Mouse (Mus musculus): ENCODE results near the gene A530032D15Rik.
A peak's percentile ranks its signal among the peaks of the same experiment; 100 is the strongest.
"Not testable (repeated sequence)": the region's sequence is repeated elsewhere in the genome, so short reads cannot be mapped to it uniquely, and the experiment has no call there.

A530032D15Rik gene

DNA sequence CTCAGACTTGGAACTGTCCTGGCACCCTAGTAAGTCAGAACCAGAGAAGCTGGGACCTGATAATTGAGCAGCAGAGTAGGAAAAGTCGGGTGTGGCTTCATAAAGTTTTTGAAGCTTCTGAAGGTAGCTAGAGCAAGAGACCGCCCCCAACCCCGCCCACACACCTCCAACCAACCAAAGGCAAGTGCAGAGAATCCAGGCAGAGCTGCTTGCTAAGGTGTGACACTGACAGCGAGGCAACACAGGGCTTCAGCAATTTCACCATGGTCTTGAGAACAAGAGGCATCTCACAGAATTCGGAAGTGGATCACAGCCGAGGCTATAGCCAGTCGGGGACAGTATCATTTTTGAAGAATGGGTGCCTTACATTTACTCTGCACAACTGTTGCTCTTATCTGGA lies at the start of gene A530032D15Rik:
TSS of gene A530032D15Rik (minus strand) at position 101 of the 400 bp plus-strand sequence.
- not testable (repeated sequence) for DNase-seq

DNA sequence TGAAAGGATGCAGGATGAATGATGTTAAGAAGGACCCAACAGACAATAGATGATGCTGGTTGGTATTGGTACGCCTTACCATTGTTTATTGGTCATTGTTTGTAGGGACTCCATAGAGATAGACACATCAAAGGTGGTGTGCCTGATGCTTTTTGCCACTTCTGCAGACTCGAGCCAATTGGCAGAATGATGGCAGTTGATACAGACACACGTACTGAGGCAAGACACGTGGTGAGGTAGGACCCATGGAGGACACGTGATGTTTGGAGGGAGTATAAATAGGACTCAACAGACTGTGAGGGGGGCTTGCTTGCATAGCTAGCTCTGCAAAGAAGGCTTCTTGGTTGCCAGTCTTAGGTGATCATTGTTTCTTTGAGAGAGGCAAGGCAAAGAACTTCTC lies 45.5 kb upstream of the A530032D15Rik start:
- DNase-seq, result not testable (repeated sequence)

DNA sequence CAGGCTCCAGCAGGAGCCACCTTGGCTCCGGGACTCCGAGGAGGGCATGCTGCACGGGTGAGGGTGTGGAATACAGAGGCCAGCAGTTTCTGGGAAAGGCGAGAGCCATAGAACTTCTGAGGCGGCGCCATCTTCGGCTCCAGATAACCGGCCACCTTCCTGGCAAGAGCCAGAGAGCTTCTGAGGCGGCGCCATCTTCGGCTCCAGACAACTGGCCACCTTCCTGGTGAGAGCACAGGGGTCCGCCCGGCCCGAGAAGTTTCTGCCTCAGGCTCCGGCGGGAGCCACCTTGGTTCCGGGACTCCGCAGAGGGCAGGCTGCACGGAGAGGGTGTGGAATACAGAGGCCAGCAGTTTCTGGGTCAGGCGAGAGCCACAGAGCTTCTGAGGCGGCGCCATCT lies 24.0 kb upstream of the A530032D15Rik start:
- not testable (repeated sequence) for DNase-seq

DNA sequence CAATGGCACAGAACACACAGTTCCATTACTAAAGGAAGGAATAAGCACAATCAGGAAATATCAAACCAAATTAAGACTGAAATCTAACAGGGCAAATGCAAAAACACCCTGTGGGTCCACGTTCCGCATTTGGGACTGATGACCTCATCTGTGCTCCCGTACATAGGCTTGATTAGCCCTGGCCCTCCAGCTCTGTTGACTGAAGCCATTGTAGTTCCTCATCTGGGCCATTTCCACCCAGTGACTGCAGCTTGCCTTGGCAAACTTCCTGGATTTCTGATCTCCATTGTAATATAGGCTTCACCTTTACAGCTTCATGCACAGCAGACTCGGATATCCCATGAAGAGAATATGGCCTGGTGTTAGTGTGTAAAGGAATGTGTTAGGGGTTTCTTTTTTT lies 12.2 kb upstream of the A530032D15Rik start:
- not testable (repeated sequence) for DNase-seq

DNA sequence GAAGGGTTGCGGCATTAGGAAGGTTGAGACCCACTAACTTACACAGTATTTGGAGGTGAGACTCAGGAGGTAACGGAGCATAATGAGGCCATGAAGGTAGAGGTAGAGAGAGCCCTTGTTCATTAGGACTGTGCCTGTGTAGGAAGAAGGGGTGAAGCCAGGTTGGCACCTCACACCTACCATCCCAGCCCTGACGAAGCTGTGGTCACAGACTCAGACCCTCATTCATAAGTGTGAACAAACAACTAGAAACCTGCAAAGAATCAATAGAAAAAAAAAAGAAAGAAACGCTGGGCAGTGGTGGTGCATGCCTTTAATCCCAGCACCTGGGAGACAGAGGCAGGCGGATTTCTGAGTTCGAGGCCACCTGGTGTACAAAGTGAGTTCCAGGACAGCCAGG lies 8.7 kb upstream of the A530032D15Rik start:
- not testable (repeated sequence) for DNase-seq

DNA sequence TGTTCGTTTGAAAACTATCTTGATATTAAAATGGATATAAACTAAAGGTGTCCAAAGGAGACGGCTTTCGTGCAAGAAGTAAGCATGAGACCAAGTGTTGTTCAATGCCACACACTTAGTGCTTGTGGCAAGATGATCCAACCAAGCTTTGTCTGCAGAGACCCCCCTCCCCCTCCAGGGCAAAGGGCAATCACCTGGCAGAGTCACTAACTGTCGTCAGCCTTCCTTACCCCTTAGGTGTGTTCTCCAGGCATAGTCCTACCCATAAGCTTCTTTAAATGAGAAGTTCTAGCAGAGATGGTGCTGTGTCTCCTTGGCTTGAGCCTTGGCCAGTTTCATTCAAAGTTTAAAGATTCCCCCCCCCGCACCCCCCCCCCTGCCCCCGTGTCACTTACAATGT lies 7.9 kb upstream of the A530032D15Rik start:
- not testable (repeated sequence) for DNase-seq

DNA sequence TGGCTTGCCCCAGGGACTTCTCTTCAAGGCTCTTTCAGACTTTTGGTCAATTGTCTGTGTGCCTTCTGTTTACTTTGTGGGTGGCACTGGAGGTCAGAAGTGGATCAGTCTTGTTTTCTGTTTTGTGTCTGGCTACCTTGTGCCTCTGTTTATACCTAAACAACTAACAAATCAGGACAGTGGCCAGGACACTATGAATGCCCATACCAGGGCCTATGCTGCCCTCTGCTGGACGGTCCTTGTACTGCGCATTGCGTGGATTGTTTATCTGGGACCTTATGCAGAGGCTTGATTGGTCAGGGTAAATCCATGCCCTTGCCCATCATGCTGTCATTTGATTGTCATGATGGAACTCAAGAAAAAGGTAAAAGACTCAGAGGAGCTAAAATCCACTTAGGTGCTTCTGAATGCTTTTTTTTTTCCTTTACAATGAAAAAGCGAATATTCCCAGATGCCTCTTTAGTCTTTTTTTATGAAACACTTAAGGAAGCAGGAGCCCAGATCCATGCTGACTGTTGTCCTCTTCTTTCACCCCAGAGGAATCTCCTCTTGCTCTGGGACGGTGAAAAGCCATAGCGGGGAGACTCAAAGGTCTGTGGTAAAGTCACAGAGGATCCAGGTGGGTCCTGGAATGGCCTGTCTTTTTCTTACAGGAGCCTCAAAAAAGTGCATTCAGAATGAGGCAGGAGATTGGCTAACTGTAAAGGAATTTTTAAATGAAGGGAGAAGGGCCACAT lies 5.2 kb upstream of the A530032D15Rik start:
- not testable (repeated sequence) for DNase-seq

DNA sequence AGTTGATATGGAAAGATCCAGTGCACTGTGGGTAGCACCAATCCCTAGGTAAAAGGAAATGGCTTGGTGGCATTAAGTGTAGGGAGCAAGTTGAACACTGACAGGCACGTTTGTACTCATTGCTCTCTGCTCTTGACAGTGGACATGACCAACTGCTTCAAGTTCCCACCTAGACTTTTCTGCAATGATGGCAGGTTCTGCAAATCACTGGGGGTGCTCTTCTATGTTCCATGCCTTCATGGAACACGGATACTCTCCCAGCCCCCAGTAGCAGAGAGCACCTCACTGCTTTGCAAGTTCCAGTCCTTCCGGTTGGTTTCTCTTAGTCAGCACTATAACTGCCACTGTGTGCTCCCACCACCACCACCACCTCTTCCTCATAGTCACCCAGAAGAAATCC lies 4.4 kb upstream of the A530032D15Rik start:
- DNase-seq, result not testable (repeated sequence)

DNA sequence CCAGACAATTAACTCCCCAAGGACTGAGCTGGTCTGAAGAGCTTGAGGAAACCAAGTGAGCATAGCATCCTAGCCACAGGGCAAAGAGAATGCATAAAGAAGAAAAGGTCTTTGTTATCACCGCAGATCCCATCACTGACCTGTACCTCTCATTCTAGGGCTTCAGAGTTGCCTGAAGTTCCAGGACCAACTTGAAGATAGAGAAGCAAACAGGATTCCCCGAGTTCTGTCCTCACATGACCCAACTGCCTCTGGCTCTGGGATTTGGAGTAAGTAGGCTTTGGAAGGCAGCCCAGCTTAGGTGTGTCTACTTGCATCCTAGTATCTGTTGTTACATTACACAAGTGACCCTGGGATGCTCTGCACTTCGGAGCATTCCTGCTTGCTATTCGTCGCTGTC lies 3.2 kb upstream of the A530032D15Rik start:
- DNase-seq, result not testable (repeated sequence)

DNA sequence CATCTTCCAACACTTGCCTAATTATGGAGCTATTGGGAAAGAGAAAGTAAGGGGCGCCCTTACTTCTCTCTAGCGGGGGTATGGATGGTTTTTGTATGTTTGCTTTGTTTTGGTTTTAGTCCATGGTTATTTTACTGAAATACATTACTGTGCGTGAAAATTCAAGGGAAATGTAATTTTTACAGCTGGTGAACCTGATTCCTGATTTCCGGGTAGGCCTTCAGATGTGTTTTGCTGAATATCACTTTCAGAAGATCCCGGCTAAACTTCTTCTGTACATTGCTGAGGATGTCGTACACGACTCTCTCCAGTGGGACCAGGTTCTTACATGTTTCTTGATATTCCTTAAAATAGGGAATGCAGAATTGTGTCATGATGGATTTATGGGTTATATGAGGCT lies 2.6 kb upstream of the A530032D15Rik start:
- DNase-seq, result not testable (repeated sequence)

DNA sequence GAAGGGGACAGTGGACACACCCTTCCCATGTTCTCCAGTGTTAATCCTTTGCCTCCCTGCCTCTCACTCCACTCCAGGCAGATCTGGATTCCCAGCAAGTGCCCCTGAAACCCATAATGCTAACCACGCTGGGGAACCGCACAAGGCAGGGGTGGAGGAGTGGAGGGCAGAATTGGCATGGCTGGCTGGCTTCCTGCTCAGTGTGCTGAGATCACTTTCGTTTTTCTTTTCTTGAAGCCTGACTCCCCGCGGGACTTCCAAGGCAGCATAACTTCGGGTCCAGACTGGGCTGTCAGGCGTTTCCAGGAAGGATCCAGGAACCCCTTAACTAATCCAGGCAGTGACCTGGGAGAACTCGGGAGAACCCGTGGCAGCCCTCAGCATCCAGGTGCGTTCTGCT lies 1.9 kb upstream of the A530032D15Rik start:
- DNase-seq, result peak; percentile 20

DNA sequence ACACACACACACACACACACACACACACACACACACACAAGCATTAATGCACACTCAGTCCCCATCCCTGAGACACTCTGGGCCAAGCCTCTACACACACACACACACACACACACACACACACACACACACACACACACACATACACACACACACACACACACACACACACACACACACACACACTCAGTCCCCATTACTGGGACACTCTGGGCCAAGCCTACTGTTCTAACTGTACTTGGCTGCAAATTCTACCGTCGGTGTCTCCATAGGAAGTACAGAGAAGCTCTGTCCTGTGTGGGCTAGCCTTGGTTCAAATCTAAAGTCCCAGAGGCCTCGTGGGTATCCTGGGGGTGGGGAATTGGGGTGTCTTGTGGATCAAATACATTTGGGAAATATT lies 1.2 kb upstream of the A530032D15Rik start:
- not testable (repeated sequence) for DNase-seq

DNA sequence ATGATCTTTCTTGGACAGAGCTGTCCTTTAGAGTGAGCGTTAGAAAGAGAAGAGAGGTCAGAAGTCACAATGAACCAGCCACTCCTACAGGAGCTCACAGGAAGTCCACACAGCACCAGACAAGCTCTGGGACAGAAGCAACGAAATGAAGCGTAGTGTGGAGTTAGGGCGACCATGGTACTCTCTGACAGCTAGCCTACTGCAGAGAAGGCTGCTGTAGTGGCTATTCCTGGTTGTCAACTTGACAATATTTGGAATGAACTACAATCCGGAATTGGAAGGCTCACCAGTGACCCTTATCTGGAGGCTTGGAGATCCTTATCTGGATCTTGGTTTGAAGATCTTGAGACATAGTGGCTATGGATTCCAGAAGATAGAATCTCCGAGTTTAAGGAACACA lies 3.6 kb downstream of the A530032D15Rik start:
- DNase-seq, result not testable (repeated sequence)

DNA sequence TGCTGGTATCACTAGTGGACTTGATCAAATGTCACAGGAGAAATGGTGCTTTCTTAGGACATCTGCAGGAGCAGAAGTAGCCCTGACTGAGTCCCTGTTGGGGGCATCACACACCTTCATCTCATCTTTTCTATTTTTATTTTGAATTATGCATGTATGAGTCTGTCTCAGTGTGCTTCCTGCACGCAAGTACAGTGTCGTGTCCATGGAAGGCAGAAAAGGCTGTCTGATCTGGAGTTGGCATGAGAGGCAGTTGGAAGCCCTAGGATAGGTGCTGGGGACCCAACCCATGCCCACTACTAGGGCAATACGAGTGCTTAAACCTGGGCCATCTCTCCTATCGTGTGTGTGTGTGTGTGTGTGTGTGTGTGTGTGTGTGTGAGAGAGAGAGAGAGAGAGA lies 4.3 kb downstream of the A530032D15Rik start:
- not testable (repeated sequence) for DNase-seq

DNA sequence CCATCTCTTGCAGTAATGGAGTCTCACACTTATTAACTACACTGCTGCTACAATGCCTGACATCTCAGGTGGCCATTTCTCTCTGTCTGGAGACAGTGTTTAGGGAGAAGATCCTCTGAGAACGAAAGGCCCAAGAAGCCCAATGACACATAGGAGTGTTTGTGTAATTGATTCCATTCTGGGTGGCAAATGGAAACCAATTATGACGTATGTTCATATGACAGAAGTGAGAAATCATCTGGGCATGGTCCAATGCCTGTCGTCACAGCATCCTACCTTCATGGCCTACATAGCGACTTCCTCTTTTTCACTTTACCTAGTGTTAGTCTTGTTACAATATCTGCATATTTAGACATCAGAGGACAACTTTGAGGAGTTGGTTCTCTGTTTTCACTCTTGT lies 7.9 kb downstream of the A530032D15Rik start:
- not testable (repeated sequence) for DNase-seq

DNA sequence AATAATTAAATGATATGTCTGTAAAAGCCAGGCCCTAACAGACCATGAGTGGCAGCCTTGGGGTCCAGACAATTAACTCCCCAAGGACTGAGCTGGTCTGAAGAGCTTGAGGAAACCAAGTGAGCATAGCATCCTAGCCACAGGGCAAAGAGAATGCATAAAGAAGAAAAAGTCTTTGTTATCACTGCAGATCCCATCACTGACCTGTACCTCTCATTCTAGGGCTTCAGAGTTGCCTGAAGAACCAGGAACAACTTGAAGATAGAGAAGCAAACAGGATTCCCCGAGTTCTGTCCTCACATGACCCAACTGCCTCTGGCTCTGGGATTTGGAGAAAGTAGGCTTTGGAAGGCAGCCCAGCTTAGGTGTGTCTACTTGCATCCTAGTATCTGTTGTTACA lies 9.8 kb downstream of the A530032D15Rik start, which contains the start of gene Gm10553:
TSS of gene Gm10553 (plus strand) at position 301 of the 400 bp plus-strand sequence.
- not testable (repeated sequence) for DNase-seq

DNA sequence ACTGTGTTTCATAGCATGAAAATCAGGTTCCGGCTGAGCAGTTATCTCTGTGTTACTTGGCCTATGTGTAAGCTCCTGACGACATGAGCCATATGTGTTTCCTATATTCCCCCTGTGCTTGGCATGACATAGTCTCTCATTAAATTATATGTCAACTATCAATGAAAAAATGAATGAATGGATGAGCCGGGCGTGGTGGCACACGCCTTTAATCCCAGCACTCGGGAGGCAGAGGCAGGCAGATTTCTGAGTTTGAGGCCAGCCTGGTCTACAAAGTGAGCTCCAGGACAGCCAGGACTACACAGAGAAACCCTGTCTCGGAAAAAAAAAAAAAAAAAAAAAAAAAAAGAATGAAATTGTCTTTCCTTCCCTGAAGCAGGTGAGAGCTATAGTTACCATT lies 10.6 kb downstream of the A530032D15Rik start:
- DNase-seq, result not testable (repeated sequence)

DNA sequence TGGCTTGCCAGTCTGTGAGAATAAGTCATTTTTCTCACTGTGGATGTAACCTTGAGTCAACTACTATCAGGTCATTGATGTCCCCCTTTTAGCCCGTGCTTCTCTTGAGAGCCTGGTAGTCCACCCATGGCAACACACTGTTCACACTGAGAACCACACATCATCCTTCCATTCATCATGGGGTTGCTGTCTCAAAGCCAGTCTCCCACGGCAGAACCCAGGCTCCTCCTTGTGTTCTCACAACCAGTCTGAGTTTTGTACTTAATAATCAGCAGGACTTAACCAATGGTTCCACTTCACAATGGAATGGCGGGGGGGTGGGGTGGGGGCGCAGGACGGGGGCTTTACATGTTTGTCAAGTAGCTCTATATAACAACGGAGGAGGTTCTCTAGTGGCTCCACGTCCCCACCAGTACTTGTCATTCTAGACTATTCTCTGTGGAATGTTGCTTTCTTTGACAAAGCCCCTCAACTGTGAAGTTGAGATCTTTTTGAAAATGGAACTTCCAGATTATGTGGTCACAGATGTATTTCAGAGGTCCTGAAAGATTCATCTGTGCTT lies 16.6 kb downstream of the A530032D15Rik start:
- not testable (repeated sequence) for DNase-seq

DNA sequence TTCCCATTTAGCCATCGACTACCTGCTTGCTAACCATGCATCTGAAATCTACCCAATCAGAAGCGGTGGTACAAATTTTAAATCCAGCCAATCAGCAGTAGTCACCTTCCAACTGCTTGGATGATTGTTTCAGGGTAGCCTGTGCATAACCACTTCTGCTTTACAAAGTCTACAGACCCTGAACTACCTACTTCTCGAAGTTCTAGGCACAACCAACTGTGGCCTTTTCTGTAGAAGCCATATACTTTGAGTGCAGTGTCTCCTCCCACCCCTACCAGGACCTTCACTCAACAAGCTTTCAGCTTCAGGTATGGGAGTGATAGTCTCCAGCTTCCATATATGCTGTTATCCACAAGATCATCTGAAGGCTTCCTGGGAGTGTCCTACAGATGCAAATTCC lies 17.5 kb downstream of the A530032D15Rik start:
- not testable (repeated sequence) for DNase-seq

DNA sequence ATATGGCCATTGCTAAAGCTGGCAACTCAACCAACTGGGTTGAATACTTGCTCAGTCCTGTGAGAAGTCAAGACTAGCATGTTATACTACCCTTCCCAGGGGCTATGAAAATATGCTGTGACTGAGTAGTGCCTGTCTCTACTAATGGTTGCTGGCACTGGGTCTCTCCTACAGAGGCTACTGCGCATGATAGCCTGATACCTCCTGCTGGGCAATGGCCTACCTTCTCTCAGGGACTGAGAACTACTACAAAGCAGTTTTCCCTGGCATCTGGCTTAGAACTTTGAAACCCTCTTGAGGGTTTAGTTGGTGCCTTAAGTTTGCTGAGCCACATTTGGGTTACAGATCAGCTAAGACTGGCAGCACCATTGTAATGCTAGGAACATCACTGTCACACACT lies 23.4 kb downstream of the A530032D15Rik start:
- not testable (repeated sequence) for DNase-seq

DNA sequence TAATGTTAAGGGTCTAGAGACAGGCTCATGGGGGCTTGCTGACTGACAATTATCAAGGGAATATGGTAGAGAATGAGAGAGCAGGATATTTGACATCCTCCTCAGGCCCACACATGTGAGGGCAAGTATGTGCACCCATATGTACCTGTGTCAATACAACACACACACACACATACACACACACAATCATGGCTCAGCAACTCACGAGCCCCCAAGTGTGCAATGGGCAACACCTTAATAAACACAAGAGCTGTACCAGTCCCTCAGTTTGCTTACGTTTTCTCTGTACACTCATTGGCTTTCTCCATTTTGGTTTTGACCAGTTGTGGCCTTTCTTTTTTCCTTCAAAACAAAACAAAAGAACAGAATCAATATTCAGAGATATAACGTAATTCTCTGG lies 24.9 kb downstream of the A530032D15Rik start:
- not testable (repeated sequence) for DNase-seq

DNA sequence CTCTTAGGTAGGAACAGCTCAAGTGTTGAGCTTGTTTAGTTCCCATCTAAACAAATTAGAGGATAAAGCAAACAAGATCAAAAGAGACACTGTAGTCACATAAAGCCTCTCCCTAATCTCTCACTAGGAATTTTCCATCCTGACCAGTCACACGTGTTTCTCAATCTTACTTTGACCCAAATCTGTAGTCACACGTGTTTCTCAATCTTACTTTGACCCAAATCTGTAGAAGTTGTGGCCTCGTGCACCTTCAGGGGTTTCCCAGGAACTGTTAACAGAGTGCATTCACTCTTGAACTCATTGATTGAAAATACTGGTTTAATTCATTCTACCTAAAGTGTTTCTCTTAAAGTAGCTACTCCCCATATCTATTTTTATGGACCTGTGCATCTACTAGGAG lies 36.6 kb downstream of the A530032D15Rik start:
- not testable (repeated sequence) for DNase-seq

DNA sequence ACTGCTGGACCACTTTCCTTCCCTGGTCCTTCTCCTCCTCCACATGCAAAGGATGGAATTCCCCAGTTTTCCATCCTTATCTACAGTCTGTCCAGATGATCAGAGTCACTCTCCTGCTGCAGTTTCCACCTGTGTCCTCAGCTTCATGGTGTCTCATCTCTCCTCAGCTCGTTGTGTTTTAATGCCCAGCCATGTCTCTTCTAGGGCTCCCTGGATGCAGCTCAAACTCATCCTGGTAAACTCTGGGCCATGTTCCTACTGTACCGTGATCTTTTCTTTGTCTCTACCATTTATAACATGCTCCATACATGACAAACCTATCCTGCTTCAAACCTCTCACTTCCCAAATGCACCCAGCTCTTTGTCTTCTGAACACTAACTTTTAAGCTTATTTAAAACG lies 38.0 kb downstream of the A530032D15Rik start:
- DNase-seq, result not testable (repeated sequence)

DNA sequence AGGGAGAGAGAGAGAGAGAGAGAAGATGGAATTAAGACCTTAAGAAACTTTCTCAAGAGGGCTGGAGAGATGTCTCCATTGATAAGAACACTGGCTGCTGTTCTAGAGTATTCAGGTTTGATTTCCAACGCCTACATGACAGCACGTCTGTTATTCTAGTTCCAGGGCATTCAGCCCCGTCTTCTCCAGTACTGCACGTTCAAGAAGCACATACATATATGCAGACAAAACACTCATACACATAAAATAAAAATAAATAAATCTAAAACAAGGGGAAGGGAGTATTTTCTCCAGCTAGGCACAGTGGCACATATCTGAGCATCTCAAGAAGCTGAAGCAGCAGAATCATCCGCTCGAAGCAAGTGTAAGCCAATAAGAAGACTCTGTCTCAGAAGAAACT lies 73.9 kb downstream of the A530032D15Rik start:
- not testable (repeated sequence) for DNase-seq

Measured in thymus, postnatal 4 days (tissue).